Mouse (Mus musculus): Measurements from ENCODE around the gene Rapgef2. TPM values are rescaled to one million over a fixed set of nuclear protein-coding genes. Genes with fewer than 3 reads are reported as not detected.
"Not testable (repeated sequence)": the region's sequence is repeated elsewhere in the genome, so short reads cannot be mapped to it uniquely, and the experiment has no call there.

Rapgef2 gene
- polyA plus RNA-seq, 2 experiments: 7.6 to 12.5 TPM

DNA sequence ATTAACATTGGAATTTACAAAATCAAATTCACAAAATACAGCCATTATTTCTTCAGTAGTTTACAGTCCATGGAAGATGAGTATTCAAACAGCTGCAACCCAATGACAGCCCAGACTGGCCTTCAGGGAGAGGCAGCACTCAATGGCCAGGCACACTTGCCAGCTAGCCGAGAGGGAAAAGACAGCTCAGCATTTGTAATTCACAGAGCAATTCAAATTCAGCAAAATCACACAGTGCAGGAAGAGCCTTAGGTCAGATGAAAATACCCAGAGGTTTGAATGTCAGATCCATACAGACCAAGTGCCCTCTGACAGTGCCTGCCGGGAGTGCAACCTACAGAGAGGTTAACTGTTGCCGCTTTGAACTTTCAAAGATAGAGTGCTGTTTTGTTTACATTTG is 107.6 kb downstream of the Rapgef2 start:
- peaks cover 39% of the 10 kb centered on the region for H3K4me1 ChIP-seq (ENCODE audit: control insufficient read depth, insufficient read depth, low read length)

DNA sequence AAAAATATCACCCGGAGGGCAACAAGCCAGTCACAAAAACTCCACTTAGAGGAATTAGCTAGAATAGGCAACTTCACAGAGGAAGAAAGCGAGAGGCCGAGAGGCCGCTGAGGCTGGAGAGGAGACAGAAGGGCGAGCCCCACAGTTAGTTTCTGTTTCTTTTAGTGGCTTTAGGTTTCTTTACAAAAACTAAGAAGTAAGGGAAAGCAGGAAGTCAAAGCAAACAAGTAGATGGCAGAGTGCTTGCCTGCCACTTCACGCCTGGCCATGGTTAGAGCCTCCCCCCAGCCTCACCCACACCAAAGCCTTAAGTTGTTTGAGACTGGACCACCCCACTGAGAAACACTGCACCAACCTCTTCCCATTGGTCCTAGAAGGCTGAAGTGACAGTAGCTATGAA is 108.2 kb downstream of the Rapgef2 start:
- Histone ChIP-seq H3K27ac (replicated peaks; ENCODE audit: low read depth, low read length) (no peak overlapping the region), H3K27me3 (ENCODE audit: control insufficient read depth, insufficient read depth, low read length) (no peaks in the 10 kb centered on the region), H3K4me1 (ENCODE audit: control insufficient read depth, insufficient read depth, low read length) (peaks cover 39% of the 10 kb centered on the region), H3K36me3 (ENCODE audit: control insufficient read depth, insufficient read depth, low read length) (no peaks in the 10 kb centered on the region), H3K4me2 (replicated peaks; ENCODE audit: low read depth, low read length, severe bottlenecking) (no peak overlapping the region), H3K9me3 (ENCODE audit: control insufficient read depth, low read length) (no peaks in the 10 kb centered on the region), H3K4me3 (replicated peaks; ENCODE audit: low read length) (no peak overlapping the region), H3K9ac (ENCODE audit: low read depth, low read length, severe bottlenecking) (no peak overlapping the region)
- 86% methylated on average over 6 of the region's 6 CpGs for WGBS
- no peak for ATAC-seq (ENCODE audit: low FRiP score, low read depth)
- TF ChIP-seq POLR2A (IDR thresholded peaks at IDR 0.05; ENCODE audit: borderline replicate concordance, extremely low read depth, insufficient read depth, insufficient read length): no peak
- no peak for DNase-seq (ENCODE audit: low spot score)

More for the DNA sequence above, 107.6 kb downstream of the Rapgef2 start:
- no peak overlapping the region; the same call in 1 of the 2 replicates for H3K9ac ChIP-seq (ENCODE audit: low read depth, low read length, severe bottlenecking)
- TF ChIP-seq POLR2A (IDR thresholded peaks at IDR 0.05; ENCODE audit: borderline replicate concordance, extremely low read depth, insufficient read depth, insufficient read length): no peak
- H3K27me3 ChIP-seq (ENCODE audit: control insufficient read depth, insufficient read depth, low read length): no peaks in the 10 kb centered on the region
- no peaks in the 10 kb centered on the region for H3K36me3 ChIP-seq (ENCODE audit: control insufficient read depth, insufficient read depth, low read length)
- no peak overlapping the region for H3K4me3 ChIP-seq (replicated peaks; ENCODE audit: low read length)
- H3K9me3 ChIP-seq (ENCODE audit: control insufficient read depth, low read length): no peaks in the 10 kb centered on the region
- no peak overlapping the region for H3K4me2 ChIP-seq (replicated peaks; ENCODE audit: low read depth, low read length, severe bottlenecking)
- no peak overlapping the region for H3K27ac ChIP-seq (replicated peaks; ENCODE audit: low read depth, low read length)
- no peak for DNase-seq (ENCODE audit: low spot score)
- WGBS: 61% methylated on average over 3 of the region's 3 CpGs
- no peak for ATAC-seq (ENCODE audit: low FRiP score, low read depth)

DNA sequence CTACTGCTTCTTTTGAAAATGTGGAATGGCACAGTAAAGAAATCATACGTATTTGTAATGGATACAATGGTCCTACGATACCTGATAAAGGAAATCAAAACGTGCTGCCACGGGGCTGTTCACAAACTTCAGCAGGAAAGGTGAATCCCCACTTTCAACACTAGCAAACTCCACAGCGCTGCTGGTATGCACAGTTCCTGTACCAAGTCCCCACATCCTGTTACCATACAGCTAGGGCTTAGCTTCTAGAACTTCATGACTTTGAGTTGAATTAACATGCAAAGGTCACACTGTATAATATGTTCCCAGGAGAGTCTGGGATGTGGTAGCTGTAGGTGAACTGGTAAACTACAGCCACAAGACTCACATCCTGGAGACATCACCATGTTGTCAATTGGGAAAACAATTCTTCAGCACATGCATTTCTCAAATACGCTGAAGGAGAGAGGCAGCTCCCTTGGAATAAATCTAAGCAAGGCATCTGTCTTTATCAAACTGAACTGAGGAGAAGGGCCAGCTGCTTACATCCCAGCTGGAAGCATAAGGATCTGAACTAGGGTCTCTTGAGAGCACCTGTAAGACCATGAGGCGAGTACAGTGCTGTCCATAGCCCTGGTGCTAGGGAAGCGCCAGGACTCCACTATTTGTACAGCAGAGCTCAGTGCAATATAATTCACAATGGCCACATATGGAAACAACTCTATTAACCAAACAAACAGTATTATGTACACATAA is 109.0 kb downstream of the Rapgef2 start:
- Histone ChIP-seq H3K4me3 (replicated peaks; ENCODE audit: low read length) (no peak overlapping the region), H3K27me3 (ENCODE audit: control insufficient read depth, insufficient read depth, low read length) (no peaks in the 10 kb centered on the region), H3K27ac (replicated peaks; ENCODE audit: low read depth, low read length) (no peak overlapping the region), H3K9me3 (ENCODE audit: control insufficient read depth, low read length) (no peaks in the 10 kb centered on the region), H3K4me1 (ENCODE audit: control insufficient read depth, insufficient read depth, low read length) (peaks cover 39% of the 10 kb centered on the region), H3K36me3 (ENCODE audit: control insufficient read depth, insufficient read depth, low read length) (peaks cover 3% of the 10 kb centered on the region; the same call in 1 of the 2 replicates), H3K9ac (ENCODE audit: low read depth, low read length, severe bottlenecking) (no peak overlapping the region), H3K4me2 (replicated peaks; ENCODE audit: low read depth, low read length, severe bottlenecking) (no peak overlapping the region)
- no peak for TF ChIP-seq POLR2A (IDR thresholded peaks at IDR 0.05; ENCODE audit: borderline replicate concordance, extremely low read depth, insufficient read depth, insufficient read length)
- WGBS: 88% methylated on average over 8 of the region's 8 CpGs
- ATAC-seq (ENCODE audit: low FRiP score, low read depth) (no peak), DNase-seq (ENCODE audit: low spot score) (no peak)

DNA sequence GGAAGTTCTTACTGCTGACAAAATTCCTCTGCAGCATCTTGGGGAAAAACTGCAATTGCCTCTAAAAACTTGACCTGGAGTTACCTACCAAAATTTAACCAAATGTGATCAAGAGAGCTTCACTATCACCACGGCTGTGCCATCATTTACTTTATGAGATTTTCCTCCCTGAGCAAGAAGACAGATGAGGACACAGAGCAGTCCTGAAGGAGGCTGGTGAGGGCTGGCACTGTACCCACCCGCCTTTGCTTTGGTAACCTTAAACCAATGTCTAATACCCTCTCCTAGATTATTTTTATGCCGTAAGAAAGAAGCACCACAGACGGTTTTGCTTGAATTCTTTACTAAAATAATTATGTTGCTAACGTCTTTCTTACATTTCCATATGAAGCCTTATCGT is 112.1 kb downstream of the Rapgef2 start:
- H3K36me3 ChIP-seq (ENCODE audit: control insufficient read depth, insufficient read depth, low read length): peaks cover 11% of the 10 kb centered on the region
- peaks cover 11% of the 10 kb centered on the region for H3K4me1 ChIP-seq (ENCODE audit: control insufficient read depth, insufficient read depth, low read length)
- H3K27ac ChIP-seq (replicated peaks; ENCODE audit: low read depth, low read length): no peak overlapping the region
- TF ChIP-seq POLR2A (IDR thresholded peaks at IDR 0.05; ENCODE audit: borderline replicate concordance, extremely low read depth, insufficient read depth, insufficient read length): no peak
- no peaks in the 10 kb centered on the region for H3K27me3 ChIP-seq (ENCODE audit: control insufficient read depth, insufficient read depth, low read length)
- DNase-seq (ENCODE audit: low spot score) (no peak), ATAC-seq (ENCODE audit: low FRiP score, low read depth) (no peak)
- no peak overlapping the region for H3K4me2 ChIP-seq (replicated peaks; ENCODE audit: low read depth, low read length, severe bottlenecking)
- H3K4me3 ChIP-seq (replicated peaks; ENCODE audit: low read length): no peak overlapping the region
- H3K9me3 ChIP-seq (ENCODE audit: control insufficient read depth, low read length): no peaks in the 10 kb centered on the region
- no peak overlapping the region for H3K9ac ChIP-seq (ENCODE audit: low read depth, low read length, severe bottlenecking)
- 83% methylated on average over 6 of the region's 6 CpGs for WGBS

DNA sequence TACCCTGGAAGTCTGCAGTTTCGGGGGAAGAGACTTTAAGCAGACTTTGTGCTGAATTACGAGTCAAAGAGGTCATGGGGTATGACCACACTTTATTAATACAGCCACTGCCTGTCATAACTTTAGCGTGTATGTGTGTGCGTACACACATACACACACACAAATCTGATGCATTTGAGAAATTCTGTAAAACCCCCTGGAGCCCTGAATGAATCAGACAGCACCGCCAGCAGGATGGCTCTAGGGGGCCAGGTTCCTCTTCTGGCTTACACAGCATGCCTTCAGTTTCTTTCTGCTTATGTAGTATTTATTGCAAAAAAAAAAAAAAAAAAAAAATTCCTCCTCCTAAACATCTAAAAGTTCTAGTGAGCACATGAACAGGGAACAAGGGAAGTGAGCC is 113.0 kb downstream of the Rapgef2 start:
- TF ChIP-seq POLR2A (IDR thresholded peaks at IDR 0.05; ENCODE audit: borderline replicate concordance, extremely low read depth, insufficient read depth, insufficient read length): no peak
- Histone ChIP-seq H3K9me3 (ENCODE audit: control insufficient read depth, low read length) (no peaks in the 10 kb centered on the region), H3K9ac (ENCODE audit: low read depth, low read length, severe bottlenecking) (no peak overlapping the region), H3K27ac (replicated peaks; ENCODE audit: low read depth, low read length) (no peak overlapping the region), H3K4me1 (ENCODE audit: control insufficient read depth, insufficient read depth, low read length) (peaks cover 9% of the 10 kb centered on the region; the same call in 1 of the 2 replicates), H3K36me3 (ENCODE audit: control insufficient read depth, insufficient read depth, low read length) (peaks cover 11% of the 10 kb centered on the region), H3K27me3 (ENCODE audit: control insufficient read depth, insufficient read depth, low read length) (no peaks in the 10 kb centered on the region), H3K4me2 (replicated peaks; ENCODE audit: low read depth, low read length, severe bottlenecking) (no peak overlapping the region), H3K4me3 (replicated peaks; ENCODE audit: low read length) (no peak overlapping the region)
- DNase-seq (ENCODE audit: low spot score): no peak
- WGBS: 93% methylated on average over 5 of the region's 5 CpGs
- ATAC-seq (ENCODE audit: low FRiP score, low read depth): no peak

DNA sequence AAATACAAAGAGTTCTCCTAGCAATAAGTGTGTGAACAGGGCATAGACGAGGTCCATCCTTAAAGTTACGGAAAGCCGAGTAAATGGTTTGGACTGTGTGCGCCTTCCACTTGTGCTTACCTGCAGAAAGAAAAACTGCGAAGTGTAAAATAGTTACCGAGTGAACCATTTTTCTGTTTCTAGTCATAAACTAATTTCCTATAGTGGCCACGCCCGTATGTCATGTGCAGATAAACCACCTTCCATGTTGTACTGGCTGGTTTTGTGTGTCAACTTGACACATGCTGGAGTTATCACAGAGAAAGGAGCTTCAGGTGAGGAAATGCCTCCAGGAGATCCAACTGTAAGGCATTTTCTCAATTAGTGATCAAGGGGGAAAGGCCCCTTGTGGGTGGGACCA is 115.2 kb downstream of the Rapgef2 start:
- 94% methylated on average over 8 of the region's 8 CpGs for WGBS
- peaks cover 11% of the 10 kb centered on the region for H3K36me3 ChIP-seq (ENCODE audit: control insufficient read depth, insufficient read depth, low read length)
- not testable (repeated sequence) for H3K9me3 ChIP-seq (ENCODE audit: control insufficient read depth, low read length); DNase-seq (ENCODE audit: low spot score); H3K4me1 ChIP-seq (ENCODE audit: control insufficient read depth, insufficient read depth, low read length); H3K9ac ChIP-seq (ENCODE audit: low read depth, low read length, severe bottlenecking); ATAC-seq (ENCODE audit: low FRiP score, low read depth); H3K4me3 ChIP-seq (replicated peaks; ENCODE audit: low read length); H3K27ac ChIP-seq (replicated peaks; ENCODE audit: low read depth, low read length); H3K4me2 ChIP-seq (replicated peaks; ENCODE audit: low read depth, low read length, severe bottlenecking); H3K27me3 ChIP-seq (ENCODE audit: control insufficient read depth, insufficient read depth, low read length)

All from limb, embryonic 14.5 days (tissue).